ENCODE assay signal across 28 mouse cellular contexts in genomic region chr1:135633478-135633877, GRCm38 (mm10). TPM values are rescaled to one million over a fixed set of nuclear protein-coding genes. Genes with fewer than 3 reads are reported as not detected.
DNase-seq lines count a peak whose midpoint lies in the region; ATAC-seq lines count a peak whose summit lies in the region.
"Had no signal": no experiment of that assay in that cellular context is flagged by ENCODE, and none has a peak within 500 bp of the region (broad histone marks: within the 10 kb centered on the region; RNA-seq: fewer than 3 reads in every experiment).

No protein-coding gene starts in this region.

- DNase-seq in 416B (ENCODE audit: low read depth) = peak; percentile 34
- DNase-seq in MEL-GATA-1-ER (ENCODE audit: extremely low read depth, low read depth) = peak; percentile 45
- no peak for DNase-seq in cerebellum, adult 9-10 months
- DNase-seq in kidney, postnatal 14 days = no peak
- DNase-seq in thymus, postnatal 10 days (ENCODE audit: low spot score in 2 of 2) = no peak
- no peak for DNase-seq in spleen, postnatal 36 days (ENCODE audit: low spot score in 2 of 2)
- DNase-seq: adrenal gland, adult 2 months; adrenal gland, postnatal 25 days; cerebellum, adult 11 months; cerebellum, adult 2 months; gastrocnemius, postnatal 10 days; gastrocnemius, postnatal 36 days; heart, adult 11 months; heart, postnatal 10 days; heart, postnatal 4 days had no signal

- 0 out of 2 replicates have a peak, but pooled peaks have one; percentile 22 for ATAC-seq in megakaryocyte, adult 5-6 weeks (ENCODE audit: poor library complexity, severe bottlenecking)
- ATAC-seq: CD4-positive, CD25-positive, alpha-beta regulatory T cell, adult 4 months; forebrain, embryonic 13.5 days; forebrain, embryonic 16.5 days; hindbrain, postnatal 0 days; inflammation-experienced regulatory T-cells, adult 6 months; intestine, embryonic 16.5 days; Patski had no signal

- H3K4me1 ChIP-seq in brown adipose tissue, adult 24 weeks (ENCODE audit: control insufficient read depth, insufficient read depth, insufficient read length, low read length) = peaks cover 65% of the 10 kb centered on the region

- no peak overlapping the region for H3K4me3 ChIP-seq in brown adipose tissue, adult 24 weeks (ENCODE audit: insufficient read depth, low read depth, low read length)
- H3K4me3 ChIP-seq: forebrain, embryonic 10.5 days; forebrain, embryonic 13.5 days; heart, embryonic 12.5 days; heart, embryonic 15.5 days had no signal

- peak overlapping the region; percentile 46 for H3K27ac ChIP-seq in brown adipose tissue, adult 24 weeks (replicated peaks; ENCODE audit: low read depth, low read length)
- H3K27ac ChIP-seq: forebrain, embryonic 10.5 days; forebrain, embryonic 13.5 days; heart, embryonic 15.5 days; hindbrain, embryonic 14.5 days; hindbrain, postnatal 0 days had no signal

RNA-seq across cellular contexts. Expression of gene Nav1, which starts 26.4 kb away (rescaled TPM):
- polyA plus RNA-seq in brown adipose tissue, adult 24 weeks (2012; ENCODE audit: insufficient read depth, insufficient read length, missing spikeins) = 5.5 and 7.8 TPM in 2 replicates
- total RNA-seq in megakaryocyte, adult 5-6 weeks (2015) = 36.2 and 44.1 TPM in 2 replicates
- 6.2 and 10.8 TPM in 2 replicates for total RNA-seq in megakaryocyte, adult 5-6 weeks (2017)

Comparison
In these comparisons a context has a peak if more than half of its experiments do, and no peak if none do; other contexts are left out.
1. DNase-seq: peak in 416B (single experiment) and MEL-GATA-1-ER (single experiment); none in cerebellum, adult 9-10 months (single experiment), kidney, postnatal 14 days (single experiment), thymus, postnatal 10 days (0 of 2) and spleen, postnatal 36 days (0 of 2).